Mouse (Mus musculus) heart, adult 10 weeks (tissue): ENCODE data around the gene Trdmt1. TPM values are rescaled to one million over a fixed set of nuclear protein-coding genes. Genes with fewer than 3 reads are reported as not detected.

Source experiments
- polyA plus RNA-seq: library from polyadenylated mRNA; stranded (reverse); fragments of 350-450 nt; fragmentation: Illumina TruSeq; extraction: RNeasy Lipid Tissue Mini Kit (QIAGEN cat#74804); gene quantifications from one replicate; pipeline ENCODE4 v1.2.3, GENCODE M21; 2014; ENCODE audit warnings: low read depth, low replicate concordance

Trdmt1 gene
- 9.2 TPM for polyA plus RNA-seq

GRCm38 (mm10) chr2:13544193-13544824 is at the start of gene Trdmt1:
TSS of gene Trdmt1 (minus strand) at chr2:13544668.

GRCm38 (mm10) chr2:13573408-13574065 is 29.1 kb upstream of the Trdmt1 start, which contains the start of gene Vim:
TSS of gene Vim (plus strand) at chr2:13573927.

GRCm38 (mm10) chr2:13491734-13492133 is 52.7 kb downstream of the Trdmt1 start, which contains the start of gene Cubn:
TSS of gene Cubn (minus strand) at chr2:13491813.

Other genes with a start within 250 kb of the Trdmt1 start
- gene Cubn, start 52.9 kb downstream of the Trdmt1 start, polyA plus RNA-seq: 1.4 TPM
- gene Vim, start 29.3 kb upstream of the Trdmt1 start, polyA plus RNA-seq: 278 TPM
- 1.5 TPM for gene St8sia6, start 249.4 kb upstream of the Trdmt1 start, polyA plus RNA-seq